Mouse (Mus musculus) hindbrain, embryonic 12.5 days (tissue): Measurements from ENCODE around the gene Flt4. TPM values are rescaled to one million over a fixed set of nuclear protein-coding genes. Genes with fewer than 3 reads are reported as not detected.

Experiments
- ATAC-seq: fragments of 200-750 bp; cut with Nextera tagmentation; 2 replicates; pipeline ENCODE4 v1.8.0; 2017; ENCODE audit warnings: moderate TSS enrichment; ENCODE audit not compliant: low FRiP score
- H3K27ac ChIP-seq: fragments of 300-500 bp; sonication (generic); 2 replicates; pipeline ENCODE4 v1.5.1; 2016; ENCODE audit warnings: mild to moderate bottlenecking
- H3K27me3 ChIP-seq: fragments of 300-500 bp; sonication (generic); 2 replicates; pipeline ENCODE4 v1.6.1; 2016; ENCODE audit warnings: mild to moderate bottlenecking
- H3K36me3 ChIP-seq: fragments of 300-500 bp; sonication (generic); 2 replicates; pipeline ENCODE4 v1.6.1; 2016; ENCODE audit warnings: mild to moderate bottlenecking
- H3K4me1 ChIP-seq: fragments of 300-500 bp; sonication (generic); 2 replicates; pipeline ENCODE4 v1.6.1; 2016
- H3K4me2 ChIP-seq: fragments of 300-500 bp; sonication (generic); replicated peaks from 2 replicates; pipeline ENCODE4 v1.6.1; 2016; ENCODE audit warnings: mild to moderate bottlenecking
- H3K4me3 ChIP-seq: fragments of 300-500 bp; sonication (generic); 2 replicates; pipeline ENCODE4 v1.5.1; 2016; ENCODE audit warnings: mild to moderate bottlenecking
- H3K9ac ChIP-seq: fragments of 300-500 bp; sonication (generic); 2 replicates; pipeline ENCODE4 v1.6.1; 2016; ENCODE audit warnings: mild to moderate bottlenecking, moderate library complexity
- H3K9me3 ChIP-seq: fragments of 300-500 bp; sonication (generic); replicated peaks from 2 replicates; pipeline ENCODE4 v1.6.1; 2016; ENCODE audit warnings: mild to moderate bottlenecking
- WGBS: fragments of 180-500 bp; shearing (Covaris S2); methylation state at CpG from one replicate; pipeline ENCODE4 v1.1.7; 2016; 5-methylcytosine and 5-hydroxymethylcytosine counted together
- polyA plus RNA-seq: library from polyadenylated mRNA; unstranded; fragments of >200 nt; fragmentation: Nextera tagmentation; extraction: Ambion mirVana; gene quantifications from 2 replicates; pipeline ENCODE4 v1.2.1, GENCODE M21; 2016

The Flt4 gene
- polyA plus RNA-seq, 1 experiment from 2014 or later: 3.3 TPM

DNA sequence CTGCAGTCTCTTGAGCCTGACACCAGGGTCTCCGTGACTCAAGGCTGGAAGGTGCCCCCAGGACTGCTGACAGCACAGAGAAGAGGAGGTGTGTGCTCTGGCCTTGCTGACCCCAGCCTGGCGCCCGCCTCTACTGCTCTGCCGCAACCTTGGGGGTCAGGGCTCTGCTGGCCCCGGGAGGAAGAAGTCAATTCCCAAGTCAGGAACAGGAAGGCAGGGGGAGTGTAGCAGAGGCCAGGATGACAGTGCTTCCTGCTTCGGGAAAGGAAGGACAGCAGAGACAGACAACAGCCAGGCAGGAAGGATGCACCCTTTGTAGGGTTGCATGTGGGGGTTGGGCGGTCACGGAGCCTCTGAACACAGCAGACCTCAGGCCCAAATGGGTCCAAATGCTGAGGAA lies 9.4 kb downstream of the Flt4 start:
- ATAC-seq: no peak
- Histone ChIP-seq H3K9ac (no peak overlapping the region), H3K4me3 (no peak overlapping the region), H3K4me2 (no peak overlapping the region), H3K9me3 (no peaks in the 10 kb centered on the region), H3K27me3 (peaks cover 21% of the 10 kb centered on the region), H3K36me3 (no peaks in the 10 kb centered on the region), H3K4me1 (no peaks in the 10 kb centered on the region), H3K27ac (no peak overlapping the region)
- 77% methylated on average over 8 of the region's 8 CpGs for WGBS

DNA sequence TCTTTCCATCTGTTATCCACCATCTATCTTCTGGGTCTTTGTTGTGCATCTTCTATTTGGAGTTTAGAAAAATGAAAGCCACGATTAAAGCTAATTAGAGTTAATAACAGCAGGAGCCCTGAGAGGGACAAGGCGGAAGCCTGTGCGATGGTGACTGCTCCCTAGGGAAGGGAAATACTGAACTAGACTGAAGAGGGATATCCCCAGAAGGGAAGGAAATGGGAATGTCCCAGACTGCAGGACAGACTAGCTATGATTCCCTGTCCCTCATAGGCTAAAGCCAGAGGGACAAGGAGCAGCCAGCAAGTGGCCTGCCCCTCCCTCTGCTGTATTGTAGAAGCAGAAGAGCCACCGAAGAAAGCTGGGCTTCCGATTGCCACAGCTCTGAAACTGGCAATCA lies 12.9 kb downstream of the Flt4 start:
- H3K9ac ChIP-seq: no peak overlapping the region
- no peaks in the 10 kb centered on the region for H3K36me3 ChIP-seq
- H3K27ac ChIP-seq: no peak overlapping the region
- no peak for ATAC-seq
- no peak overlapping the region for H3K4me3 ChIP-seq
- H3K4me2 ChIP-seq: no peak overlapping the region
- H3K4me1 ChIP-seq: no peaks in the 10 kb centered on the region
- H3K27me3 ChIP-seq: no peaks in the 10 kb centered on the region
- H3K9me3 ChIP-seq: no peaks in the 10 kb centered on the region
- 83% methylated on average over 5 of the region's 5 CpGs for WGBS

DNA sequence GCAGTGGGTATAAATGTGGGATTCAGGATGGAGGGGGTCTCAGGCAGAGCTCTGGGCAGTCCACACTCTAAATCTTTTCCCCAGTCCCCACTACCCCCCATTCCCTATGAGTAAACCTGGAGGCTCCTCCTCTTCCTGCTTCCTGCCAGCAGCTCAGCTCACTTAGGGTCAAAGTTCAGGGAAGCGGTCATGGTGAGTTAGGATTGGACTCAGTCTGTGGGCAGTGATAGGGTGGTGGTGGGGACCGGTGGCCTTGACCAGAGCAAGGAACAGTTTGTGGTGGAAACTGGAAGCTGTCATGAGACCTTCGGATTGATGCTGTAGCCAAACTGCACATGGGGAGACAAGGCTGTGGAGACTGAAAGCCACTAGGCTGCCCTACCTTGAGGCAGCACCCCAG lies 15.1 kb downstream of the Flt4 start:
- 79% methylated on average over 3 of the region's 3 CpGs for WGBS
- no peak overlapping the region for H3K9ac ChIP-seq
- H3K9me3 ChIP-seq: no peaks in the 10 kb centered on the region
- ATAC-seq: no peak
- no peaks in the 10 kb centered on the region for H3K36me3 ChIP-seq
- H3K27me3 ChIP-seq: no peaks in the 10 kb centered on the region
- H3K27ac ChIP-seq: no peak overlapping the region
- H3K4me1 ChIP-seq: no peaks in the 10 kb centered on the region
- H3K4me2 ChIP-seq: no peak overlapping the region
- no peak overlapping the region for H3K4me3 ChIP-seq

DNA sequence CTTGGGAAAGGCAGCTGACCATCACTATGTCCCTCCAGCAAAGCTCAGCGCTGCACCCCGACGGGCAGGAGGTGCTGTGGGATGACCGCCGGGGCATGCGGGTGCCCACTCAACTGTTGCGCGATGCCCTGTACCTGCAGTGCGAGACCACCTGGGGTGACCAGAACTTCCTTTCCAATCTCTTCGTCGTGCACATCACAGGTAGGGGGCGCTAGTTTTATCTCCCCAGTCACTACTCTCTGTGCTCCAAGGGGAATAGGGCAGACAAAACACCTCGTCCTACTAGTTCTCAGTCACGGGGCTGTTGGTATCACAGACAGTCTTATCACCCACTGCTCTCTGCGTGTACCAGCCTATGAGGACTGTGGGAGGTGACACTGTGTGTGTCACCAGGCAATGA lies 16.8 kb downstream of the Flt4 start:
- 63% methylated on average over 15 of the region's 15 CpGs for WGBS

DNA sequence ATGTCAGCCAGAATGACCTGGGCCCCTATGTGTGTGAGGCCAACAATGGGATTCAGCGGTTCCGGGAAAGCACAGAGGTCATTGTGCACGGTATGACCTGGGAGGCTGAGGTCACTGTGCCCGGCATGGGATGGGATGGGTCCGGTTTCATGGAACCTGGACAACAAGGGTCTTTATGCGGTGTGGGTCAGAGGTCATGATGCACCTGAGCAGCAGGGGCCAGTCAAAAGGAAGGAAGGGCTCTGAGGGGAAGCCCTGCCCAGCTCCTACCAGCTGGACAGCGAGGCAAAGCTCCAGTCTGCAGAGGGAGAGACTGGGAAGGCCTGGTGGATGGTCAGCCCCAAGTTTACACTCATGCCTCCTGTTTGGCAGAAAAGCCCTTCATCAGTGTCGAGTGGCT lies 17.7 kb downstream of the Flt4 start:
- 62% methylated on average over 8 of the region's 8 CpGs for WGBS
- Histone ChIP-seq H3K36me3 (no peaks in the 10 kb centered on the region), H3K27me3 (no peaks in the 10 kb centered on the region), H3K9ac (no peak overlapping the region), H3K4me3 (no peak overlapping the region), H3K4me1 (no peaks in the 10 kb centered on the region), H3K4me2 (no peak overlapping the region), H3K9me3 (no peaks in the 10 kb centered on the region), H3K27ac (no peak overlapping the region)
- no peak for ATAC-seq

More for the DNA sequence above, 16.8 kb downstream of the Flt4 start:
- H3K9ac ChIP-seq: no peak overlapping the region
- H3K36me3 ChIP-seq: no peaks in the 10 kb centered on the region
- no peak for ATAC-seq
- H3K9me3 ChIP-seq: no peaks in the 10 kb centered on the region
- H3K4me1 ChIP-seq: no peaks in the 10 kb centered on the region
- H3K27me3 ChIP-seq: no peaks in the 10 kb centered on the region
- H3K27ac ChIP-seq: no peak overlapping the region
- H3K4me2 ChIP-seq: no peak overlapping the region
- H3K4me3 ChIP-seq: no peak overlapping the region

DNA sequence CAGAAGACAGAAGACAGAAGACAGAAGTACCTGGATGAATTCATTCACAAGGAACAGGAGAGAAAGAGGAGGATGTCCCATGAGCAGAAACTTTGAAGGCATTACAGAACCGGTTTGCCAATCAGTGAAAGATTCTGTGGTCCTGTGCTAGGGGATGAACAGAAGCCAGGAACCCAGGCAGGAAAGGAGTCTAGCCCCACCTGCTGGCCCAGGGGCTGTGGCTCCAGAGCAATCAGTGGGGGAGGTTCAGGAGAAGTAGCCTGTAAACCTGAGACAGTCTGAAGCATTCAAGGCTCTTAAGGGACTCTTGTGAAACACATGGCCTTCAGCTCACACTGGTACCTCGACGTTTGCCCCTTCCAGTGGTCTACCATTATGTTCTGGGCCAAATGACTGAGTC lies 22.1 kb downstream of the Flt4 start:
- no peak overlapping the region for H3K9ac ChIP-seq
- H3K9me3 ChIP-seq: no peaks in the 10 kb centered on the region
- 34% methylated on average over 3 of the region's 3 CpGs for WGBS
- no peaks in the 10 kb centered on the region for H3K36me3 ChIP-seq
- H3K27ac ChIP-seq: no peak overlapping the region
- H3K27me3 ChIP-seq: peaks cover 42% of the 10 kb centered on the region
- no peak overlapping the region for H3K4me2 ChIP-seq
- no peak for ATAC-seq
- H3K4me1 ChIP-seq: peaks cover 7% of the 10 kb centered on the region
- no peak overlapping the region for H3K4me3 ChIP-seq

DNA sequence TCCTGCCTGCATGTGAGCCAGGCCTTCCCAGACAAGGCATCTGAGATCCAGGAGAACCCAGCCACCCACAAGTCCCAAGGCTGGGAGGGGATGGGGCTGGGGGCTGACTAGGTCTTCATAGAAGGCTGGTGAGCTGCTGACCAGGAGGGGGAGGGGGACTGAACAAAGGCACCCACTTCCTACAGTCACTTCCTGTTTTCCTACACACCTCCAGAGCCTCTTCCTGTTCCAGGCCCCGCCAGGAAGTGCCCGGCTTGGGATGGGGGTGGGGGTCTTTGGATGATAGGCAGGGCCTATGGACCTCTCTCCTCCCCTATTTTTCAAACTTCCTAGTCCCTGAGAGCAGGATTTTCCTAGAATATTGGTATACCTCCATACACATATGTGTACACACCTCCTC lies 23.2 kb downstream of the Flt4 start:
- WGBS: 67% methylated on average over 2 of the region's 2 CpGs
- H3K36me3 ChIP-seq: no peaks in the 10 kb centered on the region
- no peak overlapping the region for H3K4me2 ChIP-seq
- H3K4me1 ChIP-seq: peaks cover 7% of the 10 kb centered on the region
- H3K9ac ChIP-seq: no peak overlapping the region
- no peak overlapping the region for H3K4me3 ChIP-seq
- ATAC-seq: no peak
- no peaks in the 10 kb centered on the region for H3K9me3 ChIP-seq
- no peak overlapping the region for H3K27ac ChIP-seq
- H3K27me3 ChIP-seq: peaks cover 53% of the 10 kb centered on the region

DNA sequence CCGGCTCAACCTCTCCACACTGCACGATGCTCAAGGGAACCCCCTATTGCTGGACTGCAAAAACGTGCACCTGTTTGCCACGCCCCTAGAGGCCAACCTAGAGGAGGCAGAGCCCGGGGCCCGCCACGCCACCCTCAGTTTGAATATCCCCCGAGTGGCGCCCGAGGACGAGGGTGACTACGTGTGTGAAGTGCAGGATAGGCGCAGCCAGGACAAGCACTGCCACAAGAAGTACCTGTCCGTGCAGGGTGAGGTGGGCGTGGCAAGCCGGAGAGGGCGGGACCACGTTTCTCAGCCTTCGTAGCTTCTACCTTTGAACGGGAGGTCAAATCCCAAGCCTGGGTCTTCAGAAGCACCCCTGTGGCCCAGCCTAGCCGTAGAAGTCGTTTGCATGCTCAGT lies 25.0 kb downstream of the Flt4 start:
- peaks cover 65% of the 10 kb centered on the region for H3K27me3 ChIP-seq
- peak overlapping the region; percentile 9; the same call in 1 of the 2 replicates for H3K4me3 ChIP-seq
- ATAC-seq: no peak
- H3K27ac ChIP-seq: no peak overlapping the region
- H3K4me1 ChIP-seq: peaks cover 7% of the 10 kb centered on the region
- WGBS: 12% methylated on average over 21 of the region's 22 CpGs
- peak overlapping the region; percentile 40 for H3K4me2 ChIP-seq
- no peaks in the 10 kb centered on the region for H3K9me3 ChIP-seq
- H3K36me3 ChIP-seq: no peaks in the 10 kb centered on the region
- no peak overlapping the region for H3K9ac ChIP-seq

DNA sequence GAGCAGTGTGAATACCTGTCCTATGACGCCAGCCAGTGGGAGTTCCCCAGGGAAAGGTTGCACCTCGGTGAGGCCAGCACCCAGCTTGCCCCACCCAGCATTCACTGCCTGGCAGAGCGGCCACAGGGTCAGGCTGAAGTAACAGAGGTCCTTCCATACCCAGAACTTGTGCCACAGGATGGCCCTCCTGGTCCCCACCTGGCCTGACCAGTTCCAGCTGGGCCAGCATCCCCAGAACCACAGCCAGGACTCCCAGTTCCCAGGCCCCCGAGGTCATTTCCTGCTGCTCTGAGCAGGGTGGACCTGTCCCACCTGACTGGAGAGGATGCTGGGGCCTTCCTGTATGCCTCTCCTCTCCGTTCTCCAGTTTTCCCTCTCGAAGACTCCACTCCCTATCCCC lies 26.6 kb downstream of the Flt4 start:
- H3K36me3 ChIP-seq: no peaks in the 10 kb centered on the region
- no peaks in the 10 kb centered on the region for H3K9me3 ChIP-seq
- H3K9ac ChIP-seq: no peak overlapping the region
- no peak overlapping the region for H3K4me3 ChIP-seq
- H3K27me3 ChIP-seq: peaks cover 65% of the 10 kb centered on the region
- no peak for ATAC-seq
- H3K4me2 ChIP-seq: no peak overlapping the region
- peaks cover 7% of the 10 kb centered on the region for H3K4me1 ChIP-seq
- no peak overlapping the region for H3K27ac ChIP-seq
- WGBS: 77% methylated on average over 6 of the region's 6 CpGs

DNA sequence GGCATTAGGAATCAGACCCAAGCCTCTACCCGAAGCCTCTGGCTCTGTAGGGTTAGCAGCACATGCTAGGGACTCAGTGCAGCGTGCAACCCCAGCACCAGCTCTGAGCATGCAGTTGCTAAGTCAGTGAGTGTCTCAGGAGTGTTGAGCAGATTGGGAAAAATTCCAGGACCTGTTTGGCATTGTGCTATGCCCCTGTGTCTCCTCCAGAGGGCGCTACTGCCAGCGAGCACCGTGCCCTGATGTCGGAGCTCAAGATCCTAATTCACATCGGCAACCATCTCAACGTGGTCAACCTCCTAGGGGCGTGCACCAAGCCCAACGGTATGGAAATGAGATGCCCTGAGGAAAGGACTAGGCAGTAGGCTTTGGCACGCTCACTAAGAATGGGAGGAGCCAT lies 27.4 kb downstream of the Flt4 start:
- Histone ChIP-seq H3K4me1 (peaks cover 7% of the 10 kb centered on the region), H3K27me3 (peaks cover 65% of the 10 kb centered on the region), H3K9ac (no peak overlapping the region), H3K27ac (no peak overlapping the region), H3K9me3 (no peaks in the 10 kb centered on the region), H3K4me2 (peak overlapping the region; percentile 27; the same call in 1 of the 2 replicates), H3K36me3 (no peaks in the 10 kb centered on the region), H3K4me3 (no peak overlapping the region)
- 3% methylated on average over 11 of the region's 11 CpGs for WGBS
- ATAC-seq: no peak

DNA sequence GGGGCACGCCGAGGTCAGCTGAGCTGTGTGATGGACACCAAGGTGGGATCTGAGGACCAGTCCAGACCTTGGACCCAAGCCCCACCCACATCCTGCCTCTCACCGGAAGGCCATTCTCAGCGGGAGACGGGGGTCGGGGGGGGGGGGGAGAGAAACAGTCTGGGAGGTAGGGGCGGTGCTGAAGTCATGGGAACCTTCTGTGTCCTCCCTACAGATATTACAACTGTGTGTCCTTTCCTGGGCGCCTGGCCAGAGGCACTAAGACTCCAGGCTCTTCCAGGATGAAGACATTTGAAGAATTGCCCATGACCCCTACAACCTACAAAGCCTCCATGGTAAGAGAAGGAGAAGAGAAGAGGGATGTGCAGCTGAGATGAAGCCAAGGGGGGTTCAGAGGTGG lies 36.6 kb downstream of the Flt4 start:
- no peaks in the 10 kb centered on the region for H3K36me3 ChIP-seq
- H3K9ac ChIP-seq: no peak overlapping the region
- no peak for ATAC-seq
- no peaks in the 10 kb centered on the region for H3K9me3 ChIP-seq
- no peak overlapping the region for H3K27ac ChIP-seq
- H3K4me2 ChIP-seq: no peak overlapping the region
- no peaks in the 10 kb centered on the region for H3K27me3 ChIP-seq
- WGBS: 65% methylated on average over 8 of the region's 8 CpGs
- no peaks in the 10 kb centered on the region for H3K4me1 ChIP-seq
- H3K4me3 ChIP-seq: no peak overlapping the region

DNA sequence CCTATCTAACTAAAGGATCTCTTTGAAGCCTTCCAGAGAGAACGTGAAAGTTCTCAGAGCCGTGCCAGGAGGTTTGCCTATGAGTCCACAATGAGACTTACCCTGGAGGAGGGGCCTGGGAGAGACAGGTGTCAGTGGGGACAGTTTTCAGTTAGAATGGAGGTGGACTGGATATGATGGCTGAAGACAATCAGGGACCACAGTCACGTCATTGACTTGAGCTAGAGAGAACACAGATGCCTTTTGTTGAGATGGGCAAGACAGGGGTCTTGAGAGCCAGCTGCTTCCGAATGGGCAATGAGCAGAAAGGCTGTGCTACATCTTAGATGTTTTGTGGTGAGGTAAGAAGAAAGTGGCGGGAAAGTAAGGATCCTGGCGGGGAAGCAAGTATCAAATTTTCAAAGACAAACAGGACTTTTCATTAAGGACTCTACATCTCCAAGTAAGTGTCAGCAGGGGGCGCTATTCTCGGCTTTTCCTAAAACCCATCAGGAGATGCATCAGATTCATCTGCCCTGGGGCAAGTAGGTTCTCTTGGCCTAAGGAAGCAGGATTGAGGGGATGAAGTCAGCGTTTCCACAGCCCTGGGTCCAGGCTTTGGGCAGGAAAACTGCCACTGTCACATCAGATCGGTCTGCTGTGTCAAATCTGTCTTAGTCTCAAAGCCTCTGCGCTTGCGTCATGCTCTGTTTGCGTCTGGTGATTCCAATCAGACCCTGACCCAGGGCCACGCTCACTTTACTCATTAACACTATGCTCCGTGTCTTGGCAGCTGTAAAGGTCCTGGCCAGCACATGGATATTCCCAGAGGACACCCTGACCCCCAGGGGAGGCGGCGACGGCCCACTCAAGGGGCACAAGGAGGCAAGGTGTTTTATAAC lies 41.3 kb downstream of the Flt4 start:
- no peak for ATAC-seq
- 63% methylated on average over 18 of the region's 18 CpGs for WGBS

More for the DNA sequence above, 41.3 kb downstream of the Flt4 start:
- Histone ChIP-seq H3K27me3 (no peaks in the 10 kb centered on the region), H3K4me2 (no peak overlapping the region), H3K4me3 (no peak overlapping the region), H3K4me1 (peaks cover 5% of the 10 kb centered on the region; the same call in 1 of the 2 replicates), H3K9ac (no peak overlapping the region), H3K36me3 (no peaks in the 10 kb centered on the region), H3K27ac (no peak overlapping the region), H3K9me3 (no peaks in the 10 kb centered on the region)
